Mouse (Mus musculus): ENCODE results near the gene Tgfb1i1. TPM values are rescaled to one million over a fixed set of nuclear protein-coding genes. Genes with fewer than 3 reads are reported as not detected.
A peak's percentile ranks its signal among the peaks of the same experiment; 100 is the strongest.

Tgfb1i1 gene
- polyA plus RNA-seq, 1 experiment from 2014 or later = 20.2 TPM

DNA sequence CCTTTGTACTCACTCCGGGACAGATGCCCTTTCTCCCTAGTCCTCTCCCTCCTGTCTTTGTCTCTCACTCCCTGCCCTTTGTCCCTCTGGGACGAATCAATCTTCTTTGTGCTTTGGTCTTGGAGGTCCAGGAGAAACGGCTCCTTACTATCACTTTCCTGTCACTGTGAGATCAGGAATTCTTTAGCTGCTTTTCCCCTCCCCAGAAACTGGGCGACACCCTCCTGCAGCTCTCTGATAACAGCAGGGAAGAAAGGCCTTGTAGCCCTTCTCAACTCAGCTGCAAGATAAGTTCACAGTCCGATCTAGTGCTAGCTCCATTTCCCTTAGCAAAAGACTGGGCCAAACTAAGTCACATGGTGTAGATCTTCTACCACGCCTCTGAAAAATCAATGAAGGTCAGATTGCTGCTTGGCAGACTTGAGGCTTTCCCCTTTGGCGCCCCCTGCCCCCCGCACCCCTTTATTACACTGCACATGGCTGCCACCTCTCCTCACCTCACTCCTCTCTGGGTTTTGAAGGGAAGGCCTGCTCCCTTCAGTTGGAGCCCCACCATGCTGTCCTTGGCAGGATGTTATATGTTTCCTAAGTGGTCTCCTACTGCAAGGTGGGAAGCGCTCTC is 42.4 kb downstream of the Tgfb1i1 start:
- H3K4me1 ChIP-seq (ENCODE audit: control insufficient read depth, insufficient read depth, low read length) = no peaks in the 10 kb centered on the region
- H3K9me3 ChIP-seq (ENCODE audit: control insufficient read depth, low read length) = no peaks in the 10 kb centered on the region
- no peak overlapping the region for H3K4me3 ChIP-seq (replicated peaks; ENCODE audit: low read depth, low read length)
- ATAC-seq (ENCODE audit: low FRiP score, low TSS enrichment) = no peak
- H3K27ac ChIP-seq (replicated peaks; ENCODE audit: low read depth, low read length) = no peak overlapping the region
- peaks cover 31% of the 10 kb centered on the region for H3K36me3 ChIP-seq (ENCODE audit: control insufficient read depth, insufficient read depth, low read length)
- H3K9ac ChIP-seq (replicated peaks; ENCODE audit: low read length) = no peak overlapping the region
- no peak overlapping the region for H3K4me2 ChIP-seq (ENCODE audit: low read length)
- peak; percentile 32 for DNase-seq
- H3K27me3 ChIP-seq (ENCODE audit: control insufficient read depth, insufficient read depth, low read length) = no peaks in the 10 kb centered on the region
- WGBS = 17% methylated on average over 9 of the region's 9 CpGs

- Histone ChIP-seq H3K9ac (replicated peaks; ENCODE audit: low read length) (no peak overlapping the region), H3K27ac (replicated peaks; ENCODE audit: low read depth, low read length) (no peak overlapping the region), H3K4me1 (ENCODE audit: control insufficient read depth, insufficient read depth, low read length) (peaks cover 7% of the 10 kb centered on the region), H3K27me3 (ENCODE audit: control insufficient read depth, insufficient read depth, low read length) (no peaks in the 10 kb centered on the region), H3K36me3 (ENCODE audit: control insufficient read depth, insufficient read depth, low read length) (peaks cover 15% of the 10 kb centered on the region), H3K4me2 (ENCODE audit: low read length) (no peak overlapping the region), H3K4me3 (replicated peaks; ENCODE audit: low read depth, low read length) (no peak overlapping the region), H3K9me3 (ENCODE audit: control insufficient read depth, low read length) (no peaks in the 10 kb centered on the region)
- ATAC-seq (ENCODE audit: low FRiP score, low TSS enrichment) (no peak), DNase-seq (no peak)
- WGBS = 95% methylated on average over 10 of the region's 10 CpGs
These were observed 48.2 kb downstream of the Tgfb1i1 start for GRCm38 (mm10) chr7:128294785-128295184.

GRCm38 (mm10) chr7:128296514-128296913 is 49.9 kb downstream of the Tgfb1i1 start:
- DNase-seq (no peak), ATAC-seq (ENCODE audit: low FRiP score, low TSS enrichment) (no peak)
- H3K27ac ChIP-seq (replicated peaks; ENCODE audit: low read depth, low read length) = no peak overlapping the region
- H3K4me1 ChIP-seq (ENCODE audit: control insufficient read depth, insufficient read depth, low read length) = peaks cover 7% of the 10 kb centered on the region
- peaks cover 10% of the 10 kb centered on the region; the same call in 1 of the 2 replicates for H3K36me3 ChIP-seq (ENCODE audit: control insufficient read depth, insufficient read depth, low read length)
- no peaks in the 10 kb centered on the region for H3K9me3 ChIP-seq (ENCODE audit: control insufficient read depth, low read length)
- H3K27me3 ChIP-seq (ENCODE audit: control insufficient read depth, insufficient read depth, low read length) = no peaks in the 10 kb centered on the region
- no peak overlapping the region for H3K9ac ChIP-seq (replicated peaks; ENCODE audit: low read length)
- no peak overlapping the region for H3K4me2 ChIP-seq (ENCODE audit: low read length)
- WGBS = 64% methylated on average over 3 of the region's 3 CpGs
- H3K4me3 ChIP-seq (replicated peaks; ENCODE audit: low read depth, low read length) = no peak overlapping the region

GRCm38 (mm10) chr7:128297291-128297616 is 50.6 kb downstream of the Tgfb1i1 start:
- peak overlapping the region; percentile 91 for H3K4me2 ChIP-seq (ENCODE audit: low read length)
- DNase-seq = no peak
- 40% methylated on average over 10 of the region's 10 CpGs for WGBS
- peak overlapping the region; percentile 75 for H3K9ac ChIP-seq (replicated peaks; ENCODE audit: low read length)
- no peak for ATAC-seq (ENCODE audit: low FRiP score, low TSS enrichment)
- no peaks in the 10 kb centered on the region for H3K27me3 ChIP-seq (ENCODE audit: control insufficient read depth, insufficient read depth, low read length)
- H3K4me3 ChIP-seq (replicated peaks; ENCODE audit: low read depth, low read length) = peak overlapping the region; percentile 73
- peaks cover 7% of the 10 kb centered on the region for H3K4me1 ChIP-seq (ENCODE audit: control insufficient read depth, insufficient read depth, low read length)
- H3K9me3 ChIP-seq (ENCODE audit: control insufficient read depth, low read length) = no peaks in the 10 kb centered on the region
- H3K36me3 ChIP-seq (ENCODE audit: control insufficient read depth, insufficient read depth, low read length) = peaks cover 10% of the 10 kb centered on the region; the same call in 1 of the 2 replicates
- H3K27ac ChIP-seq (replicated peaks; ENCODE audit: low read depth, low read length) = 0 out of 2 replicates have a peak overlapping the region, but pooled peaks have one; percentile 72

DNA sequence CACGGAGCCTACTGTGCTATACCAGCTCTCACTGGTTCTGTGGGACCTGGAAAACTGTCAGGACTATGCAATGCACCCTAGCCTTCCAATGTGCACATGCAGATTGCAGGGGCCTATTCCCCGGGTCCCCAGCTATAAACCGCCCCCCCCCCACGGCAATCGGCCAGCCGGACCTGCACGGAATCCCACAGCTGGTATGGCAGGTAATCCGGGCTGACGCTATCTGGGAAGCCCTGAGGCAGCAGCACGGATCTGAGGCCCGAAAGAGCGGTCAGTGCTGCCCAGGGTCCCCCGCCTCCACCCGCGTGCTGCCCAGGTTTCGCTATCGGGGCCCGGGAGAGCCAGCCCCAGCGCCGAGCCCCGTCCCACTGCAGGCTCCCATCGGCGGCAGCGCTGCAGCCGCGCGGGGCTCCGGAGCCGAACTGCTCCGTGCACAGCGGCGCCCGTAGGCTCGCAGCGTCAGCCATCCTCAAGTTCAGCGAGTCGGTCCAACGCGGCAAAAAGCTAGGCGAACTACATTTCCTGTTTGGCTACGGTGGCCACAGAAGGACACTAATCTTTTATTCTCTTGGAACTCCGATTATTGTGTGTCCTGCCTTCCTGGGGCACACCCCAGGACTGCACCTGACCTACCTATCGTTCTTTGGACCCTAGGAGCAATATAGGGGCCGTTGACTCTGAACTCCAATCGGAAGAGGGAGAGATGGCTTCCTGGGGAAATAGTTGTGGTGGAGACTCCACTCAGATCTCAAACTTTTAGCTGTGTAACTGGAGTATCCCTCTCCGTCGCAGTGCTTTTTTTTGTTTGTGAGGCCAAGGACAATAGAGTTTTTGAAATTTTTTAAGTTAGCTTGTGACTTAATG is 51.2 kb downstream of the Tgfb1i1 start, which contains the start of gene BC017158:
BC017158 (minus strand) TSS at position 554 of the 864 bp plus-strand sequence.
- H3K27me3 ChIP-seq (ENCODE audit: control insufficient read depth, insufficient read depth, low read length) = no peaks in the 10 kb centered on the region
- peaks cover 10% of the 10 kb centered on the region; the same call in 1 of the 2 replicates for H3K36me3 ChIP-seq (ENCODE audit: control insufficient read depth, insufficient read depth, low read length)
- H3K4me1 ChIP-seq (ENCODE audit: control insufficient read depth, insufficient read depth, low read length) = peaks cover 7% of the 10 kb centered on the region
- ATAC-seq (ENCODE audit: low FRiP score, low TSS enrichment) = peak; percentile 31; the same call in 1 of the 2 replicates
- H3K27ac ChIP-seq (replicated peaks; ENCODE audit: low read depth, low read length) = peak within 1 kb of the TSS; percentile 72
- H3K4me2 ChIP-seq (ENCODE audit: low read length) = peak within 1 kb of the TSS; percentile 91
- H3K9ac ChIP-seq (replicated peaks; ENCODE audit: low read length) = peak within 1 kb of the TSS; percentile 75
- 2% methylated on average over 47 of the region's 47 CpGs for WGBS
- DNase-seq = peak; percentile 88
- H3K9me3 ChIP-seq (ENCODE audit: control insufficient read depth, low read length) = no peaks in the 10 kb centered on the region
- H3K4me3 ChIP-seq (replicated peaks; ENCODE audit: low read depth, low read length) = peak within 1 kb of the TSS; percentile 73

DNA sequence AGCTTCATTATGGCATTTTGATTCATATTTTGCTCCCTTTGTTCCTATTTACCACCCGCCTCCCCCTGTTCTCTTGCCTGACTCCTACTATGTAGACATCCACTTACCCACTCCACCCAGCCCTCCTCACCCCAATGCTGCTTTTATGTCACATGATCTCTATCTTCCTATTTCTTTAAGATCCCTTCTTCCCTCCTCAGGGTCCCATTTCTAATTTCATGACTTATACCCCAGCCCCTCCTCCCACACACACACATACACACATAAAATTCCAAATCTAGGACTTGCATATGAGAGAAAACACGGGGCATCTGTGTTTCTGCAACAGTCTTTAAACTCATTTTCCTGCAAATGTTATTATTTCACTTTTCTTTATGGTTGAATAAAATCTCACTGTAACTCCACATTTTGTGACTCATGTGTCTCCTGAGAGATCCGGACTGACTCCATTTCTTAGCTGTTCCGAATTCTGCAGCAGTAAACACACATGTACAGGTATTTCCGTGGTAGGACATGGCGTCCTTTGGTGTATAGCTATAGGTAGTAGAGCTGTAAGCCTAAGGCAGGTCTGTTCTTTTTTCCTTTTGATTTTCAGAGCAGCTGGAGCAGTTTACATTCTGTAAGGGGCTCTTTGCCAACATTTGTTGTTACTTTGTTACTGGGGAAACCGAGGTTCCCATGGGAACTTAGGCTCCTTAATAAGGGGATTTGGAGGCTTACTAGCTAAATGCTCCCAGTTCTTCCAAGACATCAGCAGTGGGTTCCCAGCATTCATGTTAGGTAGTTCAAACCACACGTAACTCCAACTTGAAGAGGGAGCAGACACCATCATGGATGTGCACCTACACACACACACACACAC is 52.1 kb downstream of the Tgfb1i1 start:
- H3K27me3 ChIP-seq (ENCODE audit: control insufficient read depth, insufficient read depth, low read length) = no peaks in the 10 kb centered on the region
- ATAC-seq (ENCODE audit: low FRiP score, low TSS enrichment) (no peak), DNase-seq (peak; percentile 79)
- peak overlapping the region; percentile 91 for H3K4me2 ChIP-seq (ENCODE audit: low read length)
- H3K27ac ChIP-seq (replicated peaks; ENCODE audit: low read depth, low read length) = no peak overlapping the region
- peak overlapping the region; percentile 73 for H3K4me3 ChIP-seq (replicated peaks; ENCODE audit: low read depth, low read length)
- 72% methylated on average over 8 of the region's 8 CpGs for WGBS
- H3K9ac ChIP-seq (replicated peaks; ENCODE audit: low read length) = no peak overlapping the region; the same call in 1 of the 2 replicates
- 0 out of 2 replicates have a peak, but pooled peaks cover 6% of the 10 kb centered on the region for H3K36me3 ChIP-seq (ENCODE audit: control insufficient read depth, insufficient read depth, low read length)
- no peaks in the 10 kb centered on the region for H3K9me3 ChIP-seq (ENCODE audit: control insufficient read depth, low read length)
- peaks cover 7% of the 10 kb centered on the region for H3K4me1 ChIP-seq (ENCODE audit: control insufficient read depth, insufficient read depth, low read length)

DNA sequence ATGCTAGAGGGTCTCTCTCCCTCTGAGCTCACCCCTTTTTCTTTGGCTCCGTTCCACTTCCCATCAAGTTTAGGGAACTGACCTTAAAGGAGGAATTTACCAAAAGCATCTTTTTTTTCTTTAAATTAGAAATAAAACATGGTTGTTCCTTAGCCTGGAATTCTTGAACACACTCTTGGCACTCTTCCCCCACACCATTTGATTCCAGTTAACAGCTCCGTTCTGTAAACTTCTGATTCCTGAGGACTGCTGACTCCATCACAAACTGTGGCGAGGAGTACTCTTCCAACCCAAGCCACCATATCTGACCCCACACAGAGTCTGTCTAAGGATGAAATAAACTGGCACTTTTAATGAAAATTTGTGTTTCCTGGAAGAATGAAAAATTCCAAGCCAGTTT is 54.3 kb downstream of the Tgfb1i1 start:
- WGBS = 83% methylated on average over 3 of the region's 3 CpGs
- no peak for DNase-seq
- H3K9ac ChIP-seq (replicated peaks; ENCODE audit: low read length) = no peak overlapping the region
- H3K27me3 ChIP-seq (ENCODE audit: control insufficient read depth, insufficient read depth, low read length) = no peaks in the 10 kb centered on the region
- no peak overlapping the region for H3K4me2 ChIP-seq (ENCODE audit: low read length)
- H3K9me3 ChIP-seq (ENCODE audit: control insufficient read depth, low read length) = no peaks in the 10 kb centered on the region
- H3K4me3 ChIP-seq (replicated peaks; ENCODE audit: low read depth, low read length) = no peak overlapping the region
- no peak overlapping the region for H3K27ac ChIP-seq (replicated peaks; ENCODE audit: low read depth, low read length)
- ATAC-seq (ENCODE audit: low FRiP score, low TSS enrichment) = no peak
- peaks cover 7% of the 10 kb centered on the region for H3K4me1 ChIP-seq (ENCODE audit: control insufficient read depth, insufficient read depth, low read length)
- H3K36me3 ChIP-seq (ENCODE audit: control insufficient read depth, insufficient read depth, low read length) = no peaks in the 10 kb centered on the region

GRCm38 (mm10) chr7:128302151-128302550 is 55.5 kb downstream of the Tgfb1i1 start:
- H3K4me2 ChIP-seq (ENCODE audit: low read length) = no peak overlapping the region
- DNase-seq (no peak), ATAC-seq (ENCODE audit: low FRiP score, low TSS enrichment) (no peak)
- no peaks in the 10 kb centered on the region for H3K9me3 ChIP-seq (ENCODE audit: control insufficient read depth, low read length)
- H3K27ac ChIP-seq (replicated peaks; ENCODE audit: low read depth, low read length) = no peak overlapping the region
- H3K4me3 ChIP-seq (replicated peaks; ENCODE audit: low read depth, low read length) = no peak overlapping the region
- no peaks in the 10 kb centered on the region for H3K27me3 ChIP-seq (ENCODE audit: control insufficient read depth, insufficient read depth, low read length)
- no peaks in the 10 kb centered on the region for H3K36me3 ChIP-seq (ENCODE audit: control insufficient read depth, insufficient read depth, low read length)
- no peak overlapping the region for H3K9ac ChIP-seq (replicated peaks; ENCODE audit: low read length)
- WGBS = 86% methylated on average over 3 of the region's 3 CpGs
- H3K4me1 ChIP-seq (ENCODE audit: control insufficient read depth, insufficient read depth, low read length) = peaks cover 4% of the 10 kb centered on the region

Data from midbrain, embryonic 14.5 days (tissue).